Mouse (Mus musculus): ENCODE measurements around the gene Cacna2d1.

DNA sequence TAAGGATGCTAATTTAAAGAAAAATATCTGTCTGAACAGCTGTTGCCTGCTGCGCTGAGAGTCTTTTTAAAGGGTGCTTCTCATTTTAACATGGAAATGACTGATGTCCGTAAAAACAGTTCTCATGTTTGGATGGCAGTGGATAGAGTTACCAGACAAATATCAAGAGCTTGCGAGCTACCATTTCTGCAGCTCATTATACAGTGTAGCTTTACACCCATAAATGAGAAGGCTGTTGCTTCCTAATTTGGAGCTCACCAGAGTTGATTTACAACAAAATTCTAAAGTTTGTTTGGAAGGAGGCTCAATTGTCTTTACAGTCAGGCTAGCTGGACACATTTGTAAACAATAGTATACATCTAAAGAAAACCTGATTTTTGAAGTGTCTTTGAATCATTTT, 28.0 kb upstream of the Cacna2d1 start:
- no peak for TF ChIP-seq CTCF (IDR thresholded peaks at IDR 0.05; ENCODE audit: control insufficient read depth, insufficient read depth, low read length)
- no peak for TF ChIP-seq POLR2A (IDR thresholded peaks at IDR 0.05; ENCODE audit: borderline replicate concordance, control insufficient read depth, low read depth, low read length)
